Mouse (Mus musculus): ENCODE data around the gene Gm20388. TPM values are rescaled to one million over a fixed set of nuclear protein-coding genes. Genes with fewer than 3 reads are reported as not detected.

Gm20388 gene
- polyA plus RNA-seq, 1 experiment from 2014 or later = not detected

GRCm38 (mm10) chr8:120732068-120732467 is 821.4 kb downstream of the Gm20388 start:
- no peak overlapping the region for H3K4me3 ChIP-seq (ENCODE audit: control insufficient read depth in 1 of 2, insufficient read depth in 1 of 2, low read depth in 1 of 2, low read length in 2 of 2)
- no peak overlapping the region for H3K27ac ChIP-seq (replicated peaks in 1 of 2; ENCODE audit: control insufficient read depth in 1 of 2, insufficient read depth in 1 of 2, low read depth in 2 of 2, low read length in 2 of 2)
- no peaks in the 10 kb centered on the region for H3K36me3 ChIP-seq (ENCODE audit: control insufficient read depth, insufficient read depth, low read length)
- H3K9me3 ChIP-seq (ENCODE audit: control insufficient read depth, low read length) = no peaks in the 10 kb centered on the region
- WGBS = 55% methylated on average over 5 of the region's 6 CpGs
- peaks cover 5% of the 10 kb centered on the region in 2 experiments; a peak in 2 of 4 replicates for H3K4me1 ChIP-seq (ENCODE audit: control insufficient read depth in 2 of 2, insufficient read depth in 2 of 2, low read length in 2 of 2)
- no peak overlapping the region for H3K9ac ChIP-seq (ENCODE audit: low read length)
- no peak for ATAC-seq (ENCODE audit: insufficient number of reproducible peaks, insufficient read depth, low FRiP score, low read depth)
- H3K4me2 ChIP-seq (ENCODE audit: low read length) = no peak overlapping the region
- peaks cover 33% of the 10 kb centered on the region for H3K27me3 ChIP-seq (ENCODE audit: control insufficient read depth, insufficient read depth, low read length)

GRCm38 (mm10) chr8:120735770-120736481 is 825.3 kb downstream of the Gm20388 start, which contains the start of gene Irf8:
Gene Irf8 (plus strand): TSS chr8:120736358.
- Histone ChIP-seq H3K4me1 (ENCODE audit: control insufficient read depth in 2 of 2, insufficient read depth in 2 of 2, low read length in 2 of 2) (peaks cover 5% of the 10 kb centered on the region in 2 experiments; a peak in 2 of 4 replicates), H3K4me3 (ENCODE audit: control insufficient read depth in 1 of 2, insufficient read depth in 1 of 2, low read depth in 1 of 2, low read length in 2 of 2) (peak within 1 kb of the TSS; percentile 45 to 48), H3K4me2 (ENCODE audit: low read length) (peak within 1 kb of the TSS; percentile 93), H3K27me3 (ENCODE audit: control insufficient read depth, insufficient read depth, low read length) (peaks cover 42% of the 10 kb centered on the region), H3K9ac (ENCODE audit: low read length) (peak within 1 kb of the TSS; percentile 63), H3K9me3 (ENCODE audit: control insufficient read depth, low read length) (no peaks in the 10 kb centered on the region), H3K36me3 (ENCODE audit: control insufficient read depth, insufficient read depth, low read length) (no peaks in the 10 kb centered on the region), H3K27ac (replicated peaks in 1 of 2; ENCODE audit: control insufficient read depth in 1 of 2, insufficient read depth in 1 of 2, low read depth in 2 of 2, low read length in 2 of 2) (no peak within 1 kb of the TSS)
- peak; percentile 87 for ATAC-seq (ENCODE audit: insufficient number of reproducible peaks, insufficient read depth, low FRiP score, low read depth)
- under 1% methylated on average over 56 of the region's 62 CpGs for WGBS

- H3K4me3 ChIP-seq (ENCODE audit: control insufficient read depth in 1 of 2, insufficient read depth in 1 of 2, low read depth in 1 of 2, low read length in 2 of 2) = peak overlapping the region; percentile 45 to 48
- no peaks in the 10 kb centered on the region for H3K36me3 ChIP-seq (ENCODE audit: control insufficient read depth, insufficient read depth, low read length)
- no peaks in the 10 kb centered on the region for H3K9me3 ChIP-seq (ENCODE audit: control insufficient read depth, low read length)
- peak overlapping the region; percentile 63 for H3K9ac ChIP-seq (ENCODE audit: low read length)
- no peak overlapping the region for H3K27ac ChIP-seq (replicated peaks in 1 of 2; ENCODE audit: control insufficient read depth in 1 of 2, insufficient read depth in 1 of 2, low read depth in 2 of 2, low read length in 2 of 2)
- no peak for ATAC-seq (ENCODE audit: insufficient number of reproducible peaks, insufficient read depth, low FRiP score, low read depth)
- WGBS = under 1% methylated on average over 11 of the region's 11 CpGs
- H3K4me1 ChIP-seq (ENCODE audit: control insufficient read depth in 2 of 2, insufficient read depth in 2 of 2, low read length in 2 of 2) = peaks cover 5% of the 10 kb centered on the region in 2 experiments; a peak in 2 of 4 replicates
- H3K27me3 ChIP-seq (ENCODE audit: control insufficient read depth, insufficient read depth, low read length) = peaks cover 42% of the 10 kb centered on the region
- peak overlapping the region; percentile 93 for H3K4me2 ChIP-seq (ENCODE audit: low read length)
Measured at GRCm38 (mm10) chr8:120736486-120736885, 825.8 kb downstream of the Gm20388 start.

GRCm38 (mm10) chr8:120737166-120737565 is 826.5 kb downstream of the Gm20388 start:
- Histone ChIP-seq H3K4me3 (ENCODE audit: control insufficient read depth in 1 of 2, insufficient read depth in 1 of 2, low read depth in 1 of 2, low read length in 2 of 2) (peak overlapping the region; percentile 2 to 48; a peak in 3 of 4 replicates), H3K27me3 (ENCODE audit: control insufficient read depth, insufficient read depth, low read length) (peaks cover 42% of the 10 kb centered on the region), H3K36me3 (ENCODE audit: control insufficient read depth, insufficient read depth, low read length) (no peaks in the 10 kb centered on the region), H3K9ac (ENCODE audit: low read length) (peak overlapping the region; percentile 63; the same call in 1 of the 2 replicates), H3K4me2 (ENCODE audit: low read length) (peak overlapping the region; percentile 93), H3K27ac (replicated peaks in 1 of 2; ENCODE audit: control insufficient read depth in 1 of 2, insufficient read depth in 1 of 2, low read depth in 2 of 2, low read length in 2 of 2) (no peak overlapping the region), H3K4me1 (ENCODE audit: control insufficient read depth in 2 of 2, insufficient read depth in 2 of 2, low read length in 2 of 2) (peaks cover 5% of the 10 kb centered on the region in 2 experiments; a peak in 2 of 4 replicates), H3K9me3 (ENCODE audit: control insufficient read depth, low read length) (no peaks in the 10 kb centered on the region)
- ATAC-seq (ENCODE audit: insufficient number of reproducible peaks, insufficient read depth, low FRiP score, low read depth) = no peak
- 50% methylated on average over 7 of the region's 7 CpGs for WGBS

- Histone ChIP-seq H3K4me3 (ENCODE audit: control insufficient read depth in 1 of 2, insufficient read depth in 1 of 2, low read depth in 1 of 2, low read length in 2 of 2) (no peak overlapping the region), H3K4me2 (ENCODE audit: low read length) (peak overlapping the region; percentile 31; the same call in 1 of the 2 replicates)
- WGBS = 70% methylated on average over 4 of the region's 4 CpGs
Measured at GRCm38 (mm10) chr8:120738771-120739170, 828.1 kb downstream of the Gm20388 start.

GRCm38 (mm10) chr8:120739526-120739925 is 828.9 kb downstream of the Gm20388 start:
- no peaks in the 10 kb centered on the region for H3K36me3 ChIP-seq (ENCODE audit: control insufficient read depth, insufficient read depth, low read length)
- H3K27ac ChIP-seq (replicated peaks in 1 of 2; ENCODE audit: control insufficient read depth in 1 of 2, insufficient read depth in 1 of 2, low read depth in 2 of 2, low read length in 2 of 2) = no peak overlapping the region
- peaks cover 28% of the 10 kb centered on the region for H3K27me3 ChIP-seq (ENCODE audit: control insufficient read depth, insufficient read depth, low read length)
- no peak overlapping the region for H3K9ac ChIP-seq (ENCODE audit: low read length)
- H3K4me1 ChIP-seq (ENCODE audit: control insufficient read depth in 2 of 2, insufficient read depth in 2 of 2, low read length in 2 of 2) = peaks cover 11 to 13% of the 10 kb centered on the region in 2 experiments; a peak in 3 of 4 replicates
- H3K9me3 ChIP-seq (ENCODE audit: control insufficient read depth, low read length) = no peaks in the 10 kb centered on the region
- peak overlapping the region; percentile 31; the same call in 1 of the 2 replicates for H3K4me2 ChIP-seq (ENCODE audit: low read length)
- 0 out of 4 replicates have a peak overlapping the region, but pooled peaks of 1 of the 2 experiments have one; percentile 2 for H3K4me3 ChIP-seq (ENCODE audit: control insufficient read depth in 1 of 2, insufficient read depth in 1 of 2, low read depth in 1 of 2, low read length in 2 of 2)
- 65% methylated on average over 15 of the region's 15 CpGs for WGBS
- no peak for ATAC-seq (ENCODE audit: insufficient number of reproducible peaks, insufficient read depth, low FRiP score, low read depth)

More at GRCm38 (mm10) chr8:120738771-120739170, 828.1 kb downstream of the Gm20388 start:
- Histone ChIP-seq H3K27me3 (ENCODE audit: control insufficient read depth, insufficient read depth, low read length) (peaks cover 31% of the 10 kb centered on the region), H3K36me3 (ENCODE audit: control insufficient read depth, insufficient read depth, low read length) (no peaks in the 10 kb centered on the region), H3K4me1 (ENCODE audit: control insufficient read depth in 2 of 2, insufficient read depth in 2 of 2, low read length in 2 of 2) (peaks cover 5 to 9% of the 10 kb centered on the region in 2 experiments; a peak in 2 of 4 replicates), H3K27ac (replicated peaks in 1 of 2; ENCODE audit: control insufficient read depth in 1 of 2, insufficient read depth in 1 of 2, low read depth in 2 of 2, low read length in 2 of 2) (no peak overlapping the region), H3K9ac (ENCODE audit: low read length) (no peak overlapping the region), H3K9me3 (ENCODE audit: control insufficient read depth, low read length) (no peaks in the 10 kb centered on the region)
- ATAC-seq (ENCODE audit: insufficient number of reproducible peaks, insufficient read depth, low FRiP score, low read depth) = no peak

- no peak overlapping the region for H3K9ac ChIP-seq (ENCODE audit: low read length)
- peaks cover 8 to 13% of the 10 kb centered on the region in 2 experiments; a peak in 3 of 4 replicates for H3K4me1 ChIP-seq (ENCODE audit: control insufficient read depth in 2 of 2, insufficient read depth in 2 of 2, low read length in 2 of 2)
- no peak overlapping the region for H3K27ac ChIP-seq (replicated peaks in 1 of 2; ENCODE audit: control insufficient read depth in 1 of 2, insufficient read depth in 1 of 2, low read depth in 2 of 2, low read length in 2 of 2)
- H3K36me3 ChIP-seq (ENCODE audit: control insufficient read depth, insufficient read depth, low read length) = no peaks in the 10 kb centered on the region
- H3K27me3 ChIP-seq (ENCODE audit: control insufficient read depth, insufficient read depth, low read length) = peaks cover 18% of the 10 kb centered on the region
- H3K9me3 ChIP-seq (ENCODE audit: control insufficient read depth, low read length) = no peaks in the 10 kb centered on the region
- no peak for ATAC-seq (ENCODE audit: insufficient number of reproducible peaks, insufficient read depth, low FRiP score, low read depth)
- H3K4me2 ChIP-seq (ENCODE audit: low read length) = no peak overlapping the region
- no peak overlapping the region for H3K4me3 ChIP-seq (ENCODE audit: control insufficient read depth in 1 of 2, insufficient read depth in 1 of 2, low read depth in 1 of 2, low read length in 2 of 2)
- 65% methylated on average over 2 of the region's 2 CpGs for WGBS
Measured at GRCm38 (mm10) chr8:120740579-120740978, 829.9 kb downstream of the Gm20388 start.

Measured in heart, embryonic 14.5 days (tissue).